Mouse (Mus musculus) megakaryocyte, embryonic 14.5 days (primary cell): ENCODE data around the gene Kctd4. TPM values are rescaled to one million over a fixed set of nuclear protein-coding genes. Genes with fewer than 3 reads are reported as not detected.
A peak's percentile ranks its signal among the peaks of the same experiment; 100 is the strongest.

ENCODE experiments used
- H3K27me3 ChIP-seq: replicated peaks from 2 replicates; pipeline ENCODE3; 2012; ENCODE audit warnings: inconsistent platforms
- H3K36me3 ChIP-seq: replicated peaks from 2 replicates; pipeline ENCODE3; 2012; ENCODE audit warnings: low read length, inconsistent platforms, mixed read lengths
- H3K4me1 ChIP-seq: 2 replicates; pipeline ENCODE4 v1.6.1; 2012; ENCODE audit warnings: inconsistent platforms
- H3K4me3 ChIP-seq: replicated peaks from 2 replicates; pipeline ENCODE3; 2012; ENCODE audit warnings: moderate library complexity, mild to moderate bottlenecking, inconsistent platforms
- H3K9me3 ChIP-seq: 2 replicates; pipeline ENCODE4 v1.6.1; 2012; ENCODE audit warnings: inconsistent platforms
- FLI1 ChIP-seq: IDR thresholded peaks from 2 replicates; pipeline ENCODE4 v1.6.1; 2012; ENCODE audit warnings: low read length, inconsistent platforms, mixed read lengths
- GATA1 ChIP-seq: IDR thresholded peaks from 3 replicates; pipeline ENCODE4 v1.6.1; 2012; ENCODE audit warnings: mixed read lengths, low read length, inconsistent platforms, borderline replicate concordance
- polyA plus RNA-seq: library from polyadenylated mRNA; stranded (reverse); fragments of >175 nt; gene quantifications from 2 replicates; pipeline ENCODE4 v1.2.3, GENCODE M21; 2012; ENCODE audit warnings: low replicate concordance; ENCODE audit not compliant: insufficient read depth

Kctd4 gene
- polyA plus RNA-seq, 1 experiment: not detected

DNA sequence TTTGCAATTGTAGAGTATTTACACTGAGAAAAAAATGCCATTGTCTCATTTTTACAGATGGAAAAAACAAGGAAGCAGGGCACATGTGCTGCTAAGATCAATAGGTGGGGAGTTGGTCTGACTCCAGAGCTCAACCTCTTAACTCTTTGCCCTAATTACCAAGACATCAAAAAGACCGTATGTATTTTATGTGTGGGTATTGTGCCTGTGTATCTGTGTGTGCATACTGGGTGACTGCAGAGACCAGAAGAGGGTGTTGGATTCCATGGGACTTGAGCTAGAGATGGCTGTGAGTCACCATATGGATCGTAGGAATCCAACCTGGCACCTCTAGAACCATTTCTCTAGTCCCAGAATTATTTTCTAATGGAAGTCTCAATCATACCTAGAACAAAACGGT lies 12.4 kb upstream of the Kctd4 start:
- TF ChIP-seq FLI1 (no peak), GATA1 (no peak)
- Histone ChIP-seq H3K36me3 (peaks cover 29% of the 10 kb centered on the region), H3K9me3 (no peaks in the 10 kb centered on the region)

DNA sequence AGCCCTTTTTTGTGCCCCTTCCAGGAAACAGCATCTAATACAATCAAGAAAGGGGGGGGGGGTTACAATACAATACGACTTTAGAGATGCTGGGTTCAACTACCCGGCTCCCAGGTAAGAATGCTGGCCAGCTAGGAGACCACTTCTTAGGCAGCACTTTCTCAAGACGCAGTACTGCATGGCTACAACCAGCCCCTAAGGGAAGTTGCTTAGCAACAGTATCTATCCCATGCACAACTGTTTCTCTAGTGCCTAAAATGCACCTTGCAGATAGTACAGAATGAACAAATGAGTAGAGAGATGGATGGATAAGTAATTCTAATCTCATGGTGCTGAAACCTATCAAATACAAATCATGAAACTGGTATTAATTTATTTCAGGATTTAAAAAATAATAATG lies 7.1 kb upstream of the Kctd4 start:
- peaks cover 29% of the 10 kb centered on the region for H3K36me3 ChIP-seq
- TF ChIP-seq GATA1 (no peak), FLI1 (no peak)
- H3K4me3 ChIP-seq: no peak overlapping the region
- H3K9me3 ChIP-seq: no peaks in the 10 kb centered on the region
- peaks cover 18% of the 10 kb centered on the region for H3K4me1 ChIP-seq
- no peaks in the 10 kb centered on the region for H3K27me3 ChIP-seq

More for the DNA sequence above, 12.4 kb upstream of the Kctd4 start:
- H3K4me1 ChIP-seq: peaks cover 9% of the 10 kb centered on the region; the same call in 1 of the 2 replicates
- no peaks in the 10 kb centered on the region for H3K27me3 ChIP-seq
- no peak overlapping the region for H3K4me3 ChIP-seq

DNA sequence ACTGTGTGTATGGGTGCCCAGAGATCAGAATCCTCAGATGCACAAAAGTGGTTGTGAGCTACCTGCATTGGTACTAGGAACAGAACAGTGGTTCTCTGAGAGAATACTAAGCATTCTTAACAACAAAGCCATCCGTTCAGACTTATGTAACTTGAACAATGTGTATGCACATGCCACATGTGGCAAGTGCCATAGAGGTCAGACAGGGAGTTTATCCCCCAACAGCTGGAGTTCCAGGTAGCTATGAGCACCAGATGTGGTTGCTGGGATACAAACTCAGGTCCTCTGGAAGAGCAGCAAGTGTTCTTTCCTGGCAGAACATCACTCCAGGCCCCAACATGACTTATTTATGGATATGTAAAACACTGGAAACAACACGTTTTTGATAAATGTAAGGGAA lies 1.8 kb upstream of the Kctd4 start:
- Histone ChIP-seq H3K27me3 (no peaks in the 10 kb centered on the region), H3K4me3 (no peak overlapping the region), H3K9me3 (no peaks in the 10 kb centered on the region), H3K4me1 (peaks cover 4% of the 10 kb centered on the region; the same call in 1 of the 2 replicates), H3K36me3 (peaks cover 16% of the 10 kb centered on the region)
- TF ChIP-seq FLI1: no peak
- no peak for TF ChIP-seq GATA1

DNA sequence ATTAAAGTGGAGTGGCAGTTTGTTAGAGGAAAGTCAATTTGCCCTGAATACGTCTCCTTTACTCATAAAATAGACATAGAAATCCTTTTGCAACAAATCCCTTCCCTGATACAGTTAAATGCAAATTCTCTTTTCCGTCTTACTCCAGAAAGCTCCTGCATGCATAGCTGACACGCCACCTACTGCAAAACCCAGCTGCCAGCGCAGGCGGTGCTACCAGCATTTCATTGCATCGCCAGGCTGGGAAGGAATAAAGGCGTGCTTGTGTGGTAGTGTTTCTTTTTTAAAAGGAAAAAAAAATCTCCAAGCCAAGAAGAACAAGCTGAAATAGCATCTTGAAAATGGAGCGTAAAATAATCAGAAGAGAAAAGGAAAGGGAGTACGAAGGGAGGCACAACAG lies 7.4 kb downstream of the Kctd4 start:
- H3K36me3 ChIP-seq: peaks cover 6% of the 10 kb centered on the region
- peaks cover 18% of the 10 kb centered on the region for H3K4me1 ChIP-seq
- no peaks in the 10 kb centered on the region for H3K9me3 ChIP-seq
- no peak overlapping the region for H3K4me3 ChIP-seq
- no peaks in the 10 kb centered on the region for H3K27me3 ChIP-seq
- TF ChIP-seq GATA1 (no peak), FLI1 (no peak)

DNA sequence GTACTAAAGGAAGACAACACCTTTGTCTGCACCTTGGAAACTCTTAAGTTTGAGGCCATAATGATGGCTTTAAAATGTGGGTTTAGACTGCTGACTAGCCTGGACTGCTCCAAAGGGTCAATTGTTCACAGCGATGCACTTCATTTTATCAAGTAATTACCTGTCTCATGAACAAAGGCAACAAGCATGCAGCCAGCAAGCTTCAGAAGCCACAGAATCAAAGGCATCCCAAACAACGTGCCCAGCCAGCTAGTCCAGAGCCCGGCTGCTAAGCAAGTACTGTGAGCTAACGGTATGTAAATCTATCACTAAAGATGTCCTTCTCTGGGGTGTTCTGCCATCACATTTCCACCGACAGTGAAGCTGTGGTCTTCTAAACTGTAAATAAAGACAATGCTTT lies 8.4 kb downstream of the Kctd4 start:
- TF ChIP-seq FLI1: no peak
- TF ChIP-seq GATA1: no peak
- H3K9me3 ChIP-seq: no peaks in the 10 kb centered on the region
- peaks cover 23% of the 10 kb centered on the region for H3K4me1 ChIP-seq
- no peak overlapping the region for H3K4me3 ChIP-seq
- peaks cover 6% of the 10 kb centered on the region for H3K36me3 ChIP-seq
- no peaks in the 10 kb centered on the region for H3K27me3 ChIP-seq

DNA sequence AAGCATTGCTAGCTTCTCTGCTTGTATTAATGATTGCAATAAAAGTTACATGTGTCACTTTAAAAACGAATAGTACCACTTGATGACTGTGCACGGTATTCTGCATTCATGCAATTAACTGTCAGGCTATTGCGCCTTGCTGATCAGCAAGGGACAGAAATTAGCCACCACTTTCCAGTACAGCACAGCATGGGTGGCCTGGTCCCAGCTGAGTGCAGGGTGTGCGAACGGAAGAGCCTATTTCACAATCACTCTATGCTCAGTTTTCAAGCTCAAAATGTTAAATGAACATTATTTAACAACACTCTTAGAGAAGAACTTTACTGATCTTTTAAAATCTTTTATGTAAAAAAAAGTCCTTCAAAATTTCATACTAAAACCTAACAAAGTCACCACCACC lies 9.2 kb downstream of the Kctd4 start:
- Histone ChIP-seq H3K36me3 (peaks cover 6% of the 10 kb centered on the region), H3K27me3 (no peaks in the 10 kb centered on the region), H3K4me1 (peaks cover 22% of the 10 kb centered on the region), H3K9me3 (no peaks in the 10 kb centered on the region), H3K4me3 (no peak overlapping the region)
- TF ChIP-seq FLI1 (no peak), GATA1 (no peak)

DNA sequence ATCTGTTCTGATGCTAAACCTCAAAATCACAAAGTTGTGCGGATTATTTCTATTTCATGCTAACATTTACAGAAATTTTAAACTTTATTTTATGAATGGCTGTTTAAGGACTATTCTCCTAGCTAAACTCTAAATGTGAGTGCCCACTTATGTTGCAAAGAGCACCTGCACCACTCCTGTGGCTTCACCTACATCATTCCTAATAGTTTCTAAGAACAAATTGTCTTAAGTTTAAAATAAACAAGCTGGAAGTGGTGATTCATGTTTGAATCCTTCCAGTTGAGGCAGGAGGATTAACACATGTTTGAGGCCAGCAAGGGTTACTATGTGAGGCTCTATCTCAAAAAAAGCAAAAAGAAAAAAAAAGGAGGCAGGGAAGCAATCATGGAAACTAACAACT lies 9.6 kb downstream of the Kctd4 start:
- Histone ChIP-seq H3K9me3 (no peaks in the 10 kb centered on the region), H3K4me1 (peaks cover 18% of the 10 kb centered on the region), H3K27me3 (no peaks in the 10 kb centered on the region), H3K36me3 (peaks cover 6% of the 10 kb centered on the region), H3K4me3 (no peak overlapping the region)
- TF ChIP-seq GATA1: no peak
- no peak for TF ChIP-seq FLI1

DNA sequence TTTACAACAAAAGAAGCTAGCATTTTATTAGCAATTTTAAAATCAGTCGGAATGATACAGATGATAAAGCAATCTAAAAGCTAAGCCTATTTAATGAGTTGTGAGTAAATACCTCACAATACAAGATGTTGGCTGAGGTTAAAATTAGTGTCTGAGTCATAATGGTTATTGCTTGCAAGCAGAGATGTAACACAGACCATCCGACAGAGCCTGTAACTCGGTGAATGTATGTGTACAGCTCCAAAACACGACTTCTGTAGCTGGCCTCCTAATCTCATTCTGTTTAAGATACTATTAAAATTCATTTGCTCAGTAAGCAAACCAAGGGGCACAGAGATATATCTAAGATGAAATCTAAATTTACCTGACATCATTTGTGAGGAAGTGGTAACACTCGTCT lies 12.5 kb downstream of the Kctd4 start:
- Histone ChIP-seq H3K4me3 (no peak overlapping the region), H3K36me3 (peaks cover 6% of the 10 kb centered on the region), H3K4me1 (peaks cover 11% of the 10 kb centered on the region; the same call in 1 of the 2 replicates), H3K9me3 (no peaks in the 10 kb centered on the region), H3K27me3 (no peaks in the 10 kb centered on the region)
- TF ChIP-seq GATA1: no peak
- TF ChIP-seq FLI1: no peak

DNA sequence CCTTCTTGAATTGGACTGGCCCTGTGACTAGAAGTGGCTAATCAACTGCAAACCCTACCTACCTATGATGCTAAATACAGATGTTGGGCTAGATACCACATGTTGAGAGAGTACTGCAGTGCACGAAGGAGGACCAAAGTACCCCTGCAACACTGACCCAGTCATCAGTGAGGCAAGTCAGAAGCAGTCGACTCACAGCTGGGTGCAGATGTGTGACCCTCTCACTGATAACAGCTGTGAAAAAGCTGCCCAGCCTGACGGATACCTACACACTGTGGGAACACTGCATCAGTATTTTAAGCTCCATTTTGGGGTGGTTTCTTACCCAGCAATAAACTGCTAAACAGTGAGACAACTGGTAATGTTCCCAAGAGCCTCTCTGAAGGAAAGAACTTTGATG lies 21.3 kb downstream of the Kctd4 start:
- peaks cover 23% of the 10 kb centered on the region for H3K36me3 ChIP-seq
- H3K4me1 ChIP-seq: peaks cover 21% of the 10 kb centered on the region
- peak overlapping the region; percentile 47 for H3K4me3 ChIP-seq
- H3K27me3 ChIP-seq: no peaks in the 10 kb centered on the region
- H3K9me3 ChIP-seq: no peaks in the 10 kb centered on the region
- TF ChIP-seq FLI1 (no peak), GATA1 (no peak)

DNA sequence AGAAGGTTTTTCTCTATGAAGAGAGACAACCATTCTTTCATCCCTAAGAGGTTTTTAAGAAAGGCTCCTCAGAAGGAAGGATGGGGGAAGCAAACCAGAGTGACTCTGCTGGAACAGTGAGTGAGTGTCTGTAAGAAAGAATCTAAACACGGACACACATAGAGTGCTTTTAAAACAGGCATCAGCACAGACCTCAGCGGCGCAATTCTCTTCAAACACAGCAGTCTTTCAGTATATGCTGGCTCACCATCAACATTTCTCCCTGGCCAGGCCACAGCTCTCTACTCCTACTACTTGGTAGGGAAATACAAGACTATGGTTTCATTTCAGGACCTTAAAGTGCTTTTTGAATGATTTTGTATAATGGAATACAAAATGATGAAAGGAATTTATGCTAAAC lies 26.4 kb downstream of the Kctd4 start:
- Histone ChIP-seq H3K36me3 (peaks cover 40% of the 10 kb centered on the region), H3K4me3 (no peak overlapping the region), H3K27me3 (no peaks in the 10 kb centered on the region), H3K4me1 (peaks cover 19% of the 10 kb centered on the region), H3K9me3 (no peaks in the 10 kb centered on the region)
- no peak for TF ChIP-seq FLI1
- no peak for TF ChIP-seq GATA1

DNA sequence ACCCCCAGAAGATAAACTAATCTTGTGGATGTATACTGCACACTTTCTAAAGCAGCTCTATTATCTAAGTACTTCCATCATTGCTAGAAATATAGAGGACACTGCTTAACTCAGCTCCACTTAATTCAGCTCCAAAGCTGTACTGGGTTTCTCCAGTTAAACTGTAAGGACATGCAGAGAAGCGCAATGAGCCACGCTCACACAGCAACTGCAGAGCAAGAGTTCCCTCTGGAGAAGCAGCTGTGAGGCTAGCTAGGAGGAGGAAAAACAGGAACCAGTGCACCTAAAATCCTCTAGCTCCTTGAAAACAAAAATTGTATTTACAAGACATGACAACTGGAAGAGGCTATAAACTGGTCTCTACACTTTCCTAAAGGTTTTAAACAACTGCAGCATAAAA lies 29.1 kb downstream of the Kctd4 start:
- Histone ChIP-seq H3K36me3 (peaks cover 50% of the 10 kb centered on the region), H3K4me1 (peaks cover 25% of the 10 kb centered on the region), H3K27me3 (no peaks in the 10 kb centered on the region), H3K4me3 (no peak overlapping the region), H3K9me3 (no peaks in the 10 kb centered on the region)
- no peak for TF ChIP-seq GATA1
- no peak for TF ChIP-seq FLI1
